Mouse (Mus musculus) left cerebral cortex, postnatal 25 days (tissue): ENCODE measurements around the gene Tsen2. TPM values are rescaled to one million over a fixed set of nuclear protein-coding genes. Genes with fewer than 3 reads are reported as not detected.
A peak's percentile ranks its signal among the peaks of the same experiment; 100 is the strongest.

Source experiments
- DNase-seq, 2 experiments: peaks; one replicate each; pipeline ENCODE4 v3.0.0; 2022; ENCODE audit warnings: low spot score in 2 of 2, mixed read lengths in 1 of 2
- intact Hi-C: fragments of 180-260 bp; cut with DNase I; formaldehyde crosslinking; loops from one replicate; pipeline ENCODE4 v1.15.1; 2025
- total RNA-seq, 2 experiments: library from RNA; stranded (reverse); gene quantifications; 2 replicates each; pipeline ENCODE4 v1.2.3; 2021

Tsen2 gene
- 10 to 100 TPM; 22.0 to 23.2 TPM for total RNA-seq

- intact Hi-C loops: no loop called here
- DNase-seq: peak; percentile 98
Measured at GRCm38 (mm10) chr6:115544442-115544970, at the start of gene Tsen2. Tsen2 (plus strand) TSS chr6:115544664.

GRCm38 (mm10) chr6:115499540-115499939 is 44.9 kb upstream of the Tsen2 start:
- intact Hi-C loops: no loop called here
- peak in 1 of 2 experiments; percentile 45 for DNase-seq

- intact Hi-C loops: no loop called here
- DNase-seq: no peak
Measured at GRCm38 (mm10) chr6:115500234-115500633, 44.2 kb upstream of the Tsen2 start.

- DNase-seq: no peak
- intact Hi-C loops: no loop called here
Measured at GRCm38 (mm10) chr6:115501131-115501530, 43.3 kb upstream of the Tsen2 start.

- intact Hi-C loops: no loop called here
- no peak for DNase-seq
Measured at GRCm38 (mm10) chr6:115503038-115503437, 41.4 kb upstream of the Tsen2 start.

GRCm38 (mm10) chr6:115503549-115504159 is 40.8 kb upstream of the Tsen2 start:
- intact Hi-C loops: no loop called here
- DNase-seq: no peak

GRCm38 (mm10) chr6:115504160-115504558 is 40.3 kb upstream of the Tsen2 start:
- intact Hi-C loops: no loop called here

GRCm38 (mm10) chr6:115504915-115505314 is 39.5 kb upstream of the Tsen2 start:
- intact Hi-C loops: no loop called here
- DNase-seq: peak; percentile 17 to 51

More at GRCm38 (mm10) chr6:115504160-115504558, 40.3 kb upstream of the Tsen2 start:
- no peak for DNase-seq

GRCm38 (mm10) chr6:115506425-115506824 is 38.0 kb upstream of the Tsen2 start:
- DNase-seq: no peak
- intact Hi-C loops: no loop called here

- no peak for DNase-seq
- intact Hi-C loops: no loop called here
Measured at GRCm38 (mm10) chr6:115511447-115511846, 33.0 kb upstream of the Tsen2 start.

- intact Hi-C loops: no loop called here
- no peak for DNase-seq
Measured at GRCm38 (mm10) chr6:115513207-115513606, 31.3 kb upstream of the Tsen2 start.

- intact Hi-C loops: no loop called here
- no peak for DNase-seq
Measured at GRCm38 (mm10) chr6:115517904-115518303, 26.6 kb upstream of the Tsen2 start.

GRCm38 (mm10) chr6:115518352-115518751 is 26.1 kb upstream of the Tsen2 start:
- DNase-seq: no peak
- intact Hi-C loops: no loop called here

- no peak for DNase-seq
- intact Hi-C loops: no loop called here
Measured at GRCm38 (mm10) chr6:115519275-115519699, 25.2 kb upstream of the Tsen2 start.

- no peak for DNase-seq
- intact Hi-C loops: no loop called here
Measured at GRCm38 (mm10) chr6:115521923-115522322, 22.5 kb upstream of the Tsen2 start.

GRCm38 (mm10) chr6:115522691-115523146 is 21.7 kb upstream of the Tsen2 start:
- intact Hi-C loops: no loop called here
- DNase-seq: no peak

GRCm38 (mm10) chr6:115523201-115523600 is 21.3 kb upstream of the Tsen2 start:
- intact Hi-C loops: no loop called here
- peak; percentile 40 to 85 for DNase-seq

GRCm38 (mm10) chr6:115524449-115524990 is 19.9 kb upstream of the Tsen2 start:
- intact Hi-C loops: no loop called here
- DNase-seq: no peak

GRCm38 (mm10) chr6:115527418-115527817 is 17.0 kb upstream of the Tsen2 start:
- intact Hi-C loops: no loop called here
- no peak for DNase-seq

GRCm38 (mm10) chr6:115528372-115528771 is 16.1 kb upstream of the Tsen2 start:
- intact Hi-C loops: no loop called here
- DNase-seq: no peak

- intact Hi-C loops: loop anchor here (5.0 to 10.0 kb wide), 3 partner anchors 170 to 487 kb away; partner anchors contain the start of gene Pparg
- DNase-seq: peak; percentile 10 to 13
Measured at GRCm38 (mm10) chr6:115534617-115535016, 9.8 kb upstream of the Tsen2 start.
